Mouse (Mus musculus) spleen, postnatal 10 days (tissue): ENCODE results near the gene Tbc1d12.
"Not testable (repeated sequence)": the region's sequence is repeated elsewhere in the genome, so short reads cannot be mapped to it uniquely, and the experiment has no call there.

Experiments used
- DNase-seq, 2 experiments: peaks; one replicate each; pipeline ENCODE4 v3.0.0; 2021 to 2022; ENCODE audit warnings: low spot score in 2 of 2

The Tbc1d12 gene

GRCm38 (mm10) chr19:38836438-38837170 lies at the start of gene Tbc1d12:
Gene Tbc1d12, plus strand, starts transcription at chr19:38836579.
- peak; percentile 92 to 96 for DNase-seq

- DNase-seq = no peak
These were observed 48.6 kb upstream of the Tbc1d12 start for GRCm38 (mm10) chr19:38787756-38788155.

- no peak for DNase-seq
These were observed 42.8 kb upstream of the Tbc1d12 start for GRCm38 (mm10) chr19:38793563-38794045.

DNA sequence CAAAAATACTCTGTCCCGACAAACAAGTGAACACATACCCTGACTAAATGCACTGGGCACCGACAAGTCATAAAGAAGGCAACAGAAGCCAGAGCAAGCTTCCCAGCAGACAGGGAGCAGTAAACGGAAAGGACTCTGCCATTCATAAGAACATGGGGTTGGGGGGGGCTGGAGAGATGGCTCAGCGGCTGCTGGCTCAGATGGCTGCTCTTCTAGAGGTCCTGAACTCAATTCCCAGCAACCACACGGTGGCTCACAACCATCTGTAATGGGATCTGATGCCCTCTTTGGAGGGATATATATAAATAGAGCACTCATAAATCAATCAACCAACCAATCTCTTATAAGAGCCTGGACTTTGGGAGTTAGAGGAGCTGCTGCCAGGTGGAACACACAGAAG lies 39.8 kb upstream of the Tbc1d12 start:
- DNase-seq = no peak

- DNase-seq = no peak
These were observed 38.1 kb upstream of the Tbc1d12 start for GRCm38 (mm10) chr19:38798291-38798690.

GRCm38 (mm10) chr19:38798801-38799200 lies 37.6 kb upstream of the Tbc1d12 start:
- DNase-seq = no peak

DNA sequence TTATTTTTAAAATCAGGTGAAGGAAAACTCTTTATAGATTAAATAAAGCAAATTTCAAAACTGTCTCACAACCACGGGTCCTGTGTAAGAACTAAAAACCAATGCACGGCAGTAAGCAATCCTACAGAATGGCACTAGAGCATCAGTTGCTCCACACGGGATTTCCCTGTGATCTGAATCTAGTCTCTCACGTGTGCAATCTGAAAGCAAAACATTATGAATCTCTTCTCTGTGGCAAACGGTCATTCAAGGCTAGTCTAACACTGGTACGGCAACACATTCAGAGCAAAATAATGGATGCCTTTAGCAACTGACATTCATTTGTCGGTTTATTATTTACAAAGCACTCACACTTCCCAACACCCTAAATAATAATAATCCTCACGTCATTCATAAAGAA lies 18.2 kb upstream of the Tbc1d12 start:
- DNase-seq = no peak

DNA sequence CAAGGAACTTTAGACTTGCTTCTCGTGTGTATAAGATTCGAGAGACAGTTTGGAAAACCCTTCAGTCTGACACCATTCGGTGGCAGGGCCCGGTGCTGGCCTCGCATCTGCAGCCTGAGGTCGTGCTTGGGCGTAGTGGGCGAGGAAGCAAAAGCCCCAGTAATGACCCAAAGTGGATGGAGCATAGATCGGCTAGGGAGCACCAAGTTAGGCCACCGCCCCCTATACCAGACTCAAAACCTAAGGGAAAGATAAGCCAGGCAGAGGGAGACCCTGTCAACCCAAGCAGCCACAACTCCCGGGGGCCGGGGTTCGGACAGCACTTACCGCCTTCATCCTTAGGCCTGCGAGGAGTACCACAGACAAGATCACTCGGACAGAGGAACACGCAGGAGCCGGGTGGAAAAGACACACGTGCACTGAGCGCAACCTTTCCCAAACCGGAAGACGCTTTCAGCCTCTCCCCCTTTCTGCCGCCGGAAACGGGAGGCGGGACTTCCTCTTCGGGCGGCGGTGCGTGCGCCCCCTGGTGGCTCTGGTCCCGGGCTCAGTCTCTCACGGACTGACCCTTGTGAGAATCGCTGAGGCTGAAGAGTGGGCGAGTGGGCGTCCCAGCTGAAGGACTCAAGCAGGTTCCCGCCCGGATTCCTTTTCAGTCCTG lies 17.5 kb upstream of the Tbc1d12 start, which contains the start of gene Noc3l:
TSS of gene Noc3l (minus strand) at position 472 of the 661 bp plus-strand sequence.
- DNase-seq = peak; percentile 97

DNA sequence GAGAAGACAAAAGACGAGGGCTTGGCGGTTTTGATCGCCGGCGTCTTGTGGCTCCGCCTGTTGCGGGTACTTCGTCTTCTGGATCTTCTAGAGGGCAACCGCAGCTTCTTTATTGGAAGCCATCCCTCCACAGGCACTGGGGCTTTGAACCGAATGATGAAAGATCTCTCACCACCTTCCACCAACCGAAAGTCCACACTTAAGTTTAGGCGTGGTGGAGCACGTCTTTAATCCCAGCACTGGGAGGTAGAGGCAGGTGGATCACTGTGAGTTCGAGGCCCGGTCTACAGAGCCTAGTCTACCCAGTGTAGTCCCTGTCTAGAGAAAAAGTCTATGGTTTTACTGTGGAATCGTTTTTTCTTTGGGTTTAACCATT lies 17.0 kb upstream of the Tbc1d12 start:
- DNase-seq = no peak

DNA sequence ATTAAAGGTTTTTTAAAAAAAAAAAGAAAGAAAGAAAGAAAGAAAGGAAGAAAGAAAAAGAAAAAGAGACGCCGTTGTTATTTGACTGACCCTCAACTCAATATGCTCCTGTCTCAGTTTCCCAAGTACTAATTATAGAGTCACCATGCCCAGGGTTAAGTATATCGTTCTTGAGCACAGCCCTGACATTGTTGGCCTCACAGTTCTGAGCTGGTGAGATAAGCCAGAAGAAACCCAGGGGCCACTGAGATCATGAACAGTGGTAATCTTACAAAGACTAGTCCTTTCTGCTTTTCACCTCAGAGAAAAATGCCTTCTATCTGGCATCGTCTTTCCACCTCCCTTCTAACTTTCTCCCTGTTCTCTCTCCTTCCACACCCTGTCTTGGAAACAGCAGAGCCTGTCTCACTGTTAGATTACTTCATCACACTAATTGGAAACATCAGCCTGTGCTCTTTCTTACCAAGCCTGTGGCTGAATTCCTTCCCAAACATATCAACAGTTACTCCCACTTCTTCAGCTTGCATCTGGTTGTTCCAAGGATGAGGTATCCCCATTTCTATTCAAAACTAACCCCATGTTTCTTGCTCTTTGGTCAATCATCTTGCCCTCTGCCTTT lies 16.1 kb upstream of the Tbc1d12 start:
- peak; percentile 23 to 39 for DNase-seq

DNA sequence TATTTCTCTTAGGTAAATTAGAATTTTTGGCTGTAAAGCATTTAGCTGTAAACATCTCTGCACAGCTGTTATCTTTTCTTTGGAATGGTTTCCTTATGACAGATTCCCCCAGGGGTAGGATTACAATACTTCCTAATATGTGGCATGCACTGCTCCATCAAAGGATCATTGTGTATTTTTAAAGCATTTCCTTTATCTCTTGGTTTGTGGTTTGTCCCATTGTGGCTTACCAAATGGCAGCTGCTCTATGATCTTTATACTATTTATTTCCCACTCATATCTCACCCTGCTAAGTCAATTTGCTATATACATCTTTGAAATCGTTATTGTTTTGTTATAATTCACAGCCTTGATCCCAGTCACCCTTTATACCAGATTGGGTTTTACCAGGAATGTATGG lies 3.2 kb upstream of the Tbc1d12 start:
- DNase-seq = no peak

DNA sequence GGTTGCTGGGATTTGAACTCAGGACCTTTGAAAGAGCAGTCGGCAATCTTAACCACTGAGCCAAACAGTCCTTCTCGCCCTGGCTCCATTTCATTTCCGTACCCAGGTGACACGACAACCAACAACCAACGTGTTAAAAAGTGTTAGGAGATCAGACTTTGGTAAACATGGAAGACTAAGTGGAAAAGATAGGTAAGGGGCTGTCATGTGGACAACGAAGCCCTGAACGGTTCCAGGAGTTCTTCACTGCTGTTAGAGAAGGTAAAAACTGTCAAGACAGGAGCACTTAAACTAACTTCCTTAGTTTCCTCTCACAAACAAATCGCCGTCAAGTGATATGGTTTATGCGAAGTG lies 318 bp upstream of the Tbc1d12 start:
- no peak for DNase-seq

GRCm38 (mm10) chr19:38837171-38837641 lies 827 bp downstream of the Tbc1d12 start:
- peak in 1 of 2 experiments; percentile 57 for DNase-seq

GRCm38 (mm10) chr19:38844817-38845216 lies 8.4 kb downstream of the Tbc1d12 start:
- no peak for DNase-seq

DNA sequence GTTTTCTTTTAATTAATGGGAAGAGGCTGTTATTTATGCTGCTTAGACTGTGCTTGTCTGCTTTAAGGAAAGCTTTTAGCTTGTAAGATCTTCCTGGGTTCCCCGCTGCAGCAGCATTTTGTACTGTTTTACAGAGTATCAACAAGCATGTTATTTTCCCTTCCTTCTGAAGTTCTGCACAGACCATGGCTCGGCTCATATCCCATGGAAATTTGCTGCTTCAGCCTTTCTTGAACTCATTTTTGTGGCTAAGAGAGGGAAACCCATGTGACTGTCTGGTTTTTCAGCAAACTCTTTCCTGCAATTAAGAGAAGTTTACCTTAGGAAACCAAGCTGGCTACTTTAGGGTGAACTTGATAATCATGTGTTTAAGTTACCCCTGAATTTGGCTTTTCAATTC lies 10.0 kb downstream of the Tbc1d12 start:
- no peak for DNase-seq

DNA sequence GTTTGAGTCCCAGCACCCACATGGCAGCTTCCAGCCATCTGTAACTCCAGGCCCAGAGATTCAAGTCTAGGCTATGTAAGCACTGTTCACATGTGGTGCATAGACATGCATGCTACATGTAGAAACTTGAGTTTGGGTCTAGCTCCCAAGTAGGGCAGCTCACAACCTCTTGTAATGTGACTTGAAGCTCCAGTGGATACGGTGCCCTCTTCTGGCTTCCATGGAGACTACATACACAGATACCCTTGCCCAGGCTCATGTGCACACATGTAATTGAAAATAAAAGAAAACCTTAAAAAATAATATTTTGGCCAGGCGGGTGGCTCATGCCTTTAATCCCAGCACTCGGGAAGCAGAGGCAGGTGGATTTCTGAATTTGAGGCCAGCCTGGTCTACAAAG lies 21.8 kb downstream of the Tbc1d12 start:
- DNase-seq = no peak

- no peak for DNase-seq
These were observed 26.1 kb downstream of the Tbc1d12 start for GRCm38 (mm10) chr19:38862523-38862922.

DNA sequence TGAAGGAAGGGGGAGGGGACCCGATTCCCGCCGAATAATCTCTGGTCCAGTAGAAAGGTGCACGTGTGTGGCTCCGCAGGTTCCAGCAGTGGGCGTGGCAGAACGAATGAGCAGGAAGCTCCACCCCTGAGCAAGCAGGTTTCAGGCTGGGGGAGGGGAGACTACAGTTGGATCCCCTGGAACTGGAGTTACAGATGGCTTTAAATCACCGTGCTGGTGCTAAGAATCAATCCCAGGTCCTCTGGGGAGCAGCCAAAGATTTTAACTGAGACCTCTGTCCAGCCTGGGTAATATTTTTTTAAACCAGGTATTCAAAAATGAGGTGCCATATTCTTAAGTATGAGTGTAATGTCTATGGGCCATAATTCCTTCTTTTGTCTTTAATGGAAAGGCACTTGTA lies 38.4 kb downstream of the Tbc1d12 start:
- not testable (repeated sequence) for DNase-seq

DNA sequence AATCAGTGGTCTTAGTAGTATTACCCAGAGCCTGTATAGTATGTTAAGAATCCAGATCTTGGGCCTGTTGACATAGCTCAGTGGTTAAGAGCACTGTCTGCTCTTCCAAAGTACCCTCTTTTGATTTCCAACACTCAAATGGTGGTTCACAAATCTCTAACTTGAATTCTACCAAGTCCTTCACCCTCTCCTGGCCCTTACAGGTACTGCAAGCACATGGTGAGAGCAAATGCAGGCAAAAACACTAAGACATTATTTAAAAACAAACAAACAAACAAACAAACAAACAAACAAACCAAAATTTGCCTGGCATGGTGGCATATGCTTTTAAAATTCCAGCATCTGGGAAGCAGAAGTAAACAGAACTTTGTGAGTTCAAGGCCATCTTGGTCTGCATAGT lies 43.9 kb downstream of the Tbc1d12 start:
- peak in 1 of 2 experiments; percentile 27 for DNase-seq

DNA sequence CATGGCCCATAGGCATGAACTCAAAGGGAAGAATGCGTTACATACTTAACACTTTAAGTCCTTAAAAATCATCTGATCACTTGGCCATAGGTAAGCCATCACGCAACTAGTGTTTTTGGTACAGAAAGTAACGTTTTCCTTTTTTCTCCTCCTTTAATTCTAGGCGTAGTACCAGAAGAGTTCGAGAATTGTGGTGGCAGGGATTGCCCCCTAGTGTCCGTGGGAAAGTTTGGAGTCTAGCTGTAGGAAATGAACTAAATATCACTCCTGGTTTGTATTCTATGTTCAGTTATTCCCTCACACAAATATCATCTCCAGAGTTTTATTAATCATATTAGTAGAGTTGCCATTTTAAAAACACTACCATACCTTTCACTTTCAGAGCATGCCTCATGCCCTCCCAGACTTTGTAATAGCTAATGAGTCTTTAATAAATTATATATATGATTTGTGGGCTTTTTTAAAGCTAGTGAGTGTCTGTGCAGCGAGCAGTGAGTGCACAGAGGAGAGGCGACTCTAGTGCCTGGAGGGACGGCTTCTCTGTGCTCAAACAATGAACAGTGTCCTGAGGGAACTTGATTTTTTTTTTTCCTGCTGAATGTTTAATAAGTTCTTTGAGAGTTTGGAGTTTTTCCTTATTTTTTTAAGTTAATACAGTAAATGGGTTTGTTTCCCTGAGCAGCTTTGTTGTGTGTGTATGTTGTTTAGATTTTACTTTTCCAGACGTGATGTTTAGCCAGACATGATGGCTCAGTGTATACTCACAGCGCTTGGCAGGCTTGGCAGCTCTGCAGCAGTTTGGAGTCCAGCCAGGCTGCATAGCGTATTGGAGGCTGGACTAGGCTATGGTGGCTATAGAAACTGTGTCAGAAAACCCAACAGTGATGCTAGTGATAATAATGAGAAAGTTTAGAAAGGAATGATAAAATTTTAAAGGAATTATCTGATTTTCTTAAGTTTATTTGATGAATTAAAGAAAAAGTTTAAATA lies 65.1 kb downstream of the Tbc1d12 start:
- DNase-seq = no peak

- DNase-seq = no peak
These were observed 66.1 kb downstream of the Tbc1d12 start for GRCm38 (mm10) chr19:38902501-38902900.
